Mouse (Mus musculus) adrenal gland, postnatal 4 days (tissue): ENCODE data around the gene Sh3gl3. TPM values are rescaled to one million over a fixed set of nuclear protein-coding genes. Genes with fewer than 3 reads are reported as not detected.

Source experiments
- total RNA-seq, 2 experiments: library from RNA; stranded (reverse); gene quantifications; 2 replicates each; pipeline ENCODE4 v1.2.3; 2021

Gene Sh3gl3
- total RNA-seq, 2 experiments from 2014 or later, result 17.6 to 19.9 TPM

Other genes starting within 250 kb of the Sh3gl3 start
- gene Hdgfl3, start 239.4 kb upstream of the Sh3gl3 start, total RNA-seq, result 10 to 100 TPM; 24.4 to 26.9 TPM
- 1 to 10 TPM; 1.7 to 2.3 TPM for gene Bnc1, start 181.5 kb upstream of the Sh3gl3 start, total RNA-seq
- 1 to 10 TPM; 3.3 to 3.5 TPM for gene Adamtsl3, start 161.9 kb downstream of the Sh3gl3 start, total RNA-seq